Mouse (Mus musculus) forebrain, embryonic 16.5 days (tissue): ENCODE results near the gene Pcid2. TPM values are rescaled to one million over a fixed set of nuclear protein-coding genes. Genes with fewer than 3 reads are reported as not detected.
"Not testable (repeated sequence)": the region's sequence is repeated elsewhere in the genome, so short reads cannot be mapped to it uniquely, and the experiment has no call there.

Experiments used
- ATAC-seq: fragments of 200-750 bp; cut with Nextera tagmentation; 2 replicates; pipeline ENCODE4 v1.8.0; 2017; ENCODE audit warnings: mild to moderate bottlenecking, moderate library complexity
- H3K27ac ChIP-seq: fragments of 300-500 bp; sonication (generic); 2 replicates; pipeline ENCODE4 v1.5.1; 2014; ENCODE audit warnings: low read length, control low read depth
- H3K27me3 ChIP-seq: fragments of 300-500 bp; sonication (generic); replicated peaks from 2 replicates; pipeline ENCODE4 v1.6.1; 2014; ENCODE audit warnings: low read length; ENCODE audit not compliant: control insufficient read depth, insufficient read depth
- H3K36me3 ChIP-seq: fragments of 300-500 bp; sonication (generic); 2 replicates; pipeline ENCODE4 v1.6.1; 2014; ENCODE audit not compliant: control insufficient read depth, insufficient read depth
- H3K4me1 ChIP-seq: fragments of 300-500 bp; sonication (generic); replicated peaks from 2 replicates; pipeline ENCODE4 v1.6.1; 2014; ENCODE audit warnings: low read length; ENCODE audit not compliant: control insufficient read depth, insufficient read depth
- H3K4me2 ChIP-seq: fragments of 300-500 bp; sonication (generic); 2 replicates; pipeline ENCODE4 v1.6.1; 2014; ENCODE audit warnings: mild to moderate bottlenecking, low read length, control low read depth
- H3K4me3 ChIP-seq: fragments of 300-500 bp; sonication (generic); replicated peaks from 2 replicates; pipeline ENCODE4 v1.5.1; 2014; ENCODE audit warnings: mild to moderate bottlenecking, low read length, control low read depth
- H3K9ac ChIP-seq: fragments of 300-500 bp; sonication (generic); replicated peaks from 2 replicates; pipeline ENCODE4 v1.6.1; 2014; ENCODE audit warnings: low read depth, low read length, control low read depth
- H3K9me3 ChIP-seq: fragments of 300-500 bp; sonication (generic); 2 replicates; pipeline ENCODE4 v1.6.1; 2016; ENCODE audit warnings: low read length; ENCODE audit not compliant: control insufficient read depth
- WGBS: fragments of 180-500 bp; shearing (Covaris S2); extraction: QIAGEN DNeasy Blood & Tissue Kit; methylation state at CpG from one replicate; pipeline ENCODE4 v1.1.7; 2014; 5-methylcytosine and 5-hydroxymethylcytosine counted together
- polyA plus RNA-seq: library from polyadenylated mRNA; unstranded; fragments of >200 nt; fragmentation: Nextera tagmentation; extraction: Ambion mirVana; gene quantifications from 2 replicates; pipeline ENCODE4 v1.2.1, GENCODE M21; 2015

The Pcid2 gene
- polyA plus RNA-seq, 1 experiment from 2014 or later, result 51.6 TPM

- no peak overlapping the region for H3K4me2 ChIP-seq
- H3K9me3 ChIP-seq, result no peaks in the 10 kb centered on the region
- no peaks in the 10 kb centered on the region for H3K27me3 ChIP-seq
- H3K9ac ChIP-seq, result no peak overlapping the region
- no peaks in the 10 kb centered on the region for H3K36me3 ChIP-seq
- H3K4me3 ChIP-seq, result no peak overlapping the region
- H3K27ac ChIP-seq, result no peak overlapping the region
- peaks cover 19% of the 10 kb centered on the region for H3K4me1 ChIP-seq
- 91% methylated on average over 13 of the region's 13 CpGs for WGBS
- ATAC-seq, result no peak
Observed at GRCm38 (mm10) chr8:13107990-13108638, 2.9 kb upstream of the Pcid2 start.

- Histone ChIP-seq H3K36me3 (peaks cover 2% of the 10 kb centered on the region; the same call in 1 of the 2 replicates), H3K4me1 (peaks cover 19% of the 10 kb centered on the region), H3K27ac (peak overlapping the region; percentile 94), H3K9me3 (no peaks in the 10 kb centered on the region), H3K4me2 (peak overlapping the region; percentile 90), H3K9ac (peak overlapping the region; percentile 94), H3K27me3 (no peaks in the 10 kb centered on the region), H3K4me3 (peak overlapping the region; percentile 99)
- under 1% methylated on average over 60 of the region's 63 CpGs for WGBS
- peak; percentile 30 for ATAC-seq
Observed at GRCm38 (mm10) chr8:13105908-13106551, 771 bp upstream of the Pcid2 start.

GRCm38 (mm10) chr8:13104691-13105086 lies 570 bp downstream of the Pcid2 start:
- H3K36me3 ChIP-seq, result peaks cover 4% of the 10 kb centered on the region; the same call in 1 of the 2 replicates
- H3K4me3 ChIP-seq, result peak overlapping the region; percentile 99
- peak overlapping the region; percentile 94 for H3K27ac ChIP-seq
- WGBS, result under 1% methylated on average over 45 of the region's 45 CpGs
- H3K4me2 ChIP-seq, result peak overlapping the region; percentile 85
- ATAC-seq, result peak; percentile 83
- H3K4me1 ChIP-seq, result peaks cover 17% of the 10 kb centered on the region
- H3K27me3 ChIP-seq, result no peaks in the 10 kb centered on the region
- peak overlapping the region; percentile 96 for H3K9ac ChIP-seq
- no peaks in the 10 kb centered on the region for H3K9me3 ChIP-seq

- H3K4me1 ChIP-seq, result no peaks in the 10 kb centered on the region
- H3K4me2 ChIP-seq, result no peak overlapping the region
- no peak overlapping the region for H3K4me3 ChIP-seq
- no peak for ATAC-seq
- H3K9ac ChIP-seq, result no peak overlapping the region
- peaks cover 45% of the 10 kb centered on the region for H3K36me3 ChIP-seq
- H3K27me3 ChIP-seq, result no peaks in the 10 kb centered on the region
- WGBS, result 84% methylated on average over 7 of the region's 7 CpGs
- H3K9me3 ChIP-seq, result no peaks in the 10 kb centered on the region
- H3K27ac ChIP-seq, result no peak overlapping the region
Observed at GRCm38 (mm10) chr8:13077542-13077941, 27.7 kb downstream of the Pcid2 start.

- ATAC-seq, H3K27ac ChIP-seq: not testable (repeated sequence)
- whole genome bisulfite sequencing, result 90% methylated on average over 1 of the region's 1 CpGs
Observed at GRCm38 (mm10) chr8:13075579-13075978, 29.7 kb downstream of the Pcid2 start.

GRCm38 (mm10) chr8:13075044-13075443 lies 30.2 kb downstream of the Pcid2 start:
- H3K9me3 ChIP-seq, result no peaks in the 10 kb centered on the region
- ATAC-seq, result no peak
- H3K4me2 ChIP-seq, result no peak overlapping the region
- no peaks in the 10 kb centered on the region for H3K27me3 ChIP-seq
- 96% methylated on average over 8 of the region's 8 CpGs for WGBS
- peaks cover 38% of the 10 kb centered on the region for H3K36me3 ChIP-seq
- H3K4me3 ChIP-seq, result no peak overlapping the region
- no peaks in the 10 kb centered on the region for H3K4me1 ChIP-seq
- no peak overlapping the region for H3K9ac ChIP-seq
- H3K27ac ChIP-seq, result no peak overlapping the region

More at GRCm38 (mm10) chr8:13075579-13075978, 29.7 kb downstream of the Pcid2 start:
- H3K4me1 ChIP-seq, H3K9me3 ChIP-seq, H3K4me2 ChIP-seq, H3K9ac ChIP-seq, H3K4me3 ChIP-seq, H3K27me3 ChIP-seq: not testable (repeated sequence)
- peaks cover 40% of the 10 kb centered on the region for H3K36me3 ChIP-seq

GRCm38 (mm10) chr8:13073255-13073654 lies 32.0 kb downstream of the Pcid2 start:
- 97% methylated on average over 11 of the region's 11 CpGs for WGBS
- peaks cover 29% of the 10 kb centered on the region for H3K36me3 ChIP-seq
- H3K27me3 ChIP-seq, result no peaks in the 10 kb centered on the region
- no peak overlapping the region for H3K27ac ChIP-seq
- no peak overlapping the region for H3K4me2 ChIP-seq
- no peak overlapping the region for H3K9ac ChIP-seq
- no peak overlapping the region for H3K4me3 ChIP-seq
- no peaks in the 10 kb centered on the region for H3K4me1 ChIP-seq
- ATAC-seq, result no peak
- no peaks in the 10 kb centered on the region for H3K9me3 ChIP-seq

GRCm38 (mm10) chr8:13063112-13063511 lies 42.1 kb downstream of the Pcid2 start:
- Histone ChIP-seq H3K9ac (no peak overlapping the region), H3K27me3 (no peaks in the 10 kb centered on the region), H3K36me3 (no peaks in the 10 kb centered on the region), H3K4me1 (no peaks in the 10 kb centered on the region), H3K27ac (no peak overlapping the region), H3K4me2 (no peak overlapping the region), H3K4me3 (no peak overlapping the region), H3K9me3 (no peaks in the 10 kb centered on the region)
- 79% methylated on average over 16 of the region's 16 CpGs for WGBS
- no peak for ATAC-seq

GRCm38 (mm10) chr8:13060441-13061150 lies 44.7 kb downstream of the Pcid2 start, which contains the start of gene Proz:
Gene Proz, plus strand, starts transcription at chr8:13060914.
- WGBS, result 81% methylated on average over 17 of the region's 17 CpGs
- H3K27ac ChIP-seq, result no peak within 1 kb of the TSS
- no peaks in the 10 kb centered on the region for H3K4me1 ChIP-seq
- ATAC-seq, result no peak
- H3K9me3 ChIP-seq, result no peaks in the 10 kb centered on the region
- H3K9ac ChIP-seq, result no peak within 1 kb of the TSS
- no peak within 1 kb of the TSS for H3K4me2 ChIP-seq
- H3K4me3 ChIP-seq, result no peak within 1 kb of the TSS
- no peaks in the 10 kb centered on the region for H3K27me3 ChIP-seq
- H3K36me3 ChIP-seq, result no peaks in the 10 kb centered on the region
